Mouse (Mus musculus) inflammation-experienced regulatory T-cells, adult 6 months (primary cell): ENCODE data around the gene Ap4b1. TPM values are rescaled to one million over a fixed set of nuclear protein-coding genes. Genes with fewer than 3 reads are reported as not detected.
"Not testable (repeated sequence)": the region's sequence is repeated elsewhere in the genome, so short reads cannot be mapped to it uniquely, and the experiment has no call there.

Source experiments
- ATAC-seq: one replicate; pipeline ENCODE4 v1.8.0; 2017
- polyA plus RNA-seq, 3 experiments: library from polyadenylated mRNA; unstranded; fragments of 100-300 nt; shearing (Covaris generic); gene quantifications; one replicate each; pipeline ENCODE4 v1.2.1; 2017

Gene Ap4b1
- polyA plus RNA-seq, result 10 to 100 TPM; 16.5 to 21.5 (median 16.7) TPM

- peak; percentile 89 for ATAC-seq
These were observed at the start of gene Ap4b1, which contains the start of the genes Dclre1b and Gm43064 for GRCm38 (mm10) chr3:103808891-103809798. Gene Ap4b1 (plus strand): TSS chr3:103809520. Gene Dclre1b (minus strand): TSS chr3:103809444. Gene Gm43064 (plus strand): TSS chr3:103809573.

GRCm38 (mm10) chr3:103766789-103767188 lies 42.5 kb upstream of the Ap4b1 start:
- ATAC-seq, result no peak

GRCm38 (mm10) chr3:103771531-103772130 lies 37.7 kb upstream of the Ap4b1 start:
- ATAC-seq, result no peak

- ATAC-seq, result peak; percentile 83
These were observed 36.5 kb upstream of the Ap4b1 start for GRCm38 (mm10) chr3:103772846-103773245.

GRCm38 (mm10) chr3:103773508-103773907 lies 35.8 kb upstream of the Ap4b1 start:
- peak; percentile 2 for ATAC-seq

GRCm38 (mm10) chr3:103774009-103774408 lies 35.3 kb upstream of the Ap4b1 start:
- ATAC-seq, result no peak

GRCm38 (mm10) chr3:103777940-103778339 lies 31.4 kb upstream of the Ap4b1 start:
- no peak for ATAC-seq

GRCm38 (mm10) chr3:103778660-103779059 lies 30.7 kb upstream of the Ap4b1 start:
- no peak for ATAC-seq

GRCm38 (mm10) chr3:103779183-103779582 lies 30.1 kb upstream of the Ap4b1 start:
- ATAC-seq, result no peak

GRCm38 (mm10) chr3:103780271-103780670 lies 29.0 kb upstream of the Ap4b1 start:
- no peak for ATAC-seq

GRCm38 (mm10) chr3:103780777-103781176 lies 28.5 kb upstream of the Ap4b1 start:
- ATAC-seq, result peak; percentile 71

GRCm38 (mm10) chr3:103782844-103783609 lies 26.3 kb upstream of the Ap4b1 start:
- no peak for ATAC-seq

- no peak for ATAC-seq
These were observed 22.1 kb upstream of the Ap4b1 start for GRCm38 (mm10) chr3:103787225-103787624.

GRCm38 (mm10) chr3:103789096-103789495 lies 20.2 kb upstream of the Ap4b1 start:
- no peak for ATAC-seq

GRCm38 (mm10) chr3:103789891-103790345 lies 19.4 kb upstream of the Ap4b1 start:
- peak; percentile 66 for ATAC-seq

- ATAC-seq, result peak; percentile 15
These were observed 18.8 kb upstream of the Ap4b1 start for GRCm38 (mm10) chr3:103790346-103791145.

- ATAC-seq, result peak; percentile 87
These were observed 17.9 kb upstream of the Ap4b1 start, which contains the start of gene Hipk1 for GRCm38 (mm10) chr3:103791230-103792110. Gene Hipk1 (minus strand): TSS chr3:103791563.

- not testable (repeated sequence) for ATAC-seq
These were observed 17.3 kb upstream of the Ap4b1 start for GRCm38 (mm10) chr3:103792111-103792406.

GRCm38 (mm10) chr3:103792566-103792965 lies 16.8 kb upstream of the Ap4b1 start:
- ATAC-seq, result no peak

- ATAC-seq, result no peak
These were observed 12.9 kb upstream of the Ap4b1 start for GRCm38 (mm10) chr3:103796389-103796788.

GRCm38 (mm10) chr3:103799507-103799906 lies 9.8 kb upstream of the Ap4b1 start:
- no peak for ATAC-seq
